Mouse (Mus musculus): ENCODE results near the gene Smagp. TPM values are rescaled to one million over a fixed set of nuclear protein-coding genes. Genes with fewer than 3 reads are reported as not detected.

The Smagp gene
- 16.2 and 16.9 TPM in 2 replicates for polyA plus RNA-seq (2016; fragmentation: Nextera tagmentation; extraction: Ambion mirVana)

GRCm38 (mm10) chr15:100636700-100637501, at the start of gene Smagp:
TSS of gene Smagp (minus strand) at chr15:100636940.
- no peak for DNase-seq (ENCODE audit: low spot score)
- H3K4me3 ChIP-seq = peak within 1 kb of the TSS; percentile 73
- H3K27ac ChIP-seq = peak within 1 kb of the TSS; percentile 82
- no peaks in the 10 kb centered on the region for H3K9me3 ChIP-seq
- no peaks in the 10 kb centered on the region for H3K36me3 ChIP-seq
- H3K4me1 ChIP-seq = peaks cover 52% of the 10 kb centered on the region
- peaks cover 55% of the 10 kb centered on the region for H3K27me3 ChIP-seq (ENCODE audit: insufficient read depth, poor library complexity, severe bottlenecking)
- under 1% methylated on average over 77 of the region's 77 CpGs for WGBS

- 0 out of 2 replicates have a peak, but pooled peaks cover 14% of the 10 kb centered on the region for H3K27me3 ChIP-seq (ENCODE audit: insufficient read depth, poor library complexity, severe bottlenecking)
- peaks cover 8% of the 10 kb centered on the region; the same call in 1 of the 2 replicates for H3K9me3 ChIP-seq
- peaks cover 2% of the 10 kb centered on the region; the same call in 1 of the 2 replicates for H3K36me3 ChIP-seq
- 83% methylated on average over 6 of the region's 6 CpGs for WGBS
- peaks cover 20% of the 10 kb centered on the region for H3K4me1 ChIP-seq
- H3K27ac ChIP-seq = no peak overlapping the region
- DNase-seq (ENCODE audit: low spot score) = no peak
- no peak overlapping the region for H3K4me3 ChIP-seq
Measured at GRCm38 (mm10) chr15:100686434-100686833, 49.7 kb upstream of the Smagp start.

GRCm38 (mm10) chr15:100685849-100686248, 49.1 kb upstream of the Smagp start:
- Histone ChIP-seq H3K9me3 (peaks cover 7% of the 10 kb centered on the region; the same call in 1 of the 2 replicates), H3K4me1 (peaks cover 25% of the 10 kb centered on the region), H3K27me3 (ENCODE audit: insufficient read depth, poor library complexity, severe bottlenecking) (0 out of 2 replicates have a peak, but pooled peaks cover 14% of the 10 kb centered on the region), H3K36me3 (peaks cover 2% of the 10 kb centered on the region; the same call in 1 of the 2 replicates), H3K4me3 (no peak overlapping the region), H3K27ac (no peak overlapping the region)
- 78% methylated on average over 8 of the region's 8 CpGs for WGBS
- no peak for DNase-seq (ENCODE audit: low spot score)

GRCm38 (mm10) chr15:100685255-100685654, 48.5 kb upstream of the Smagp start:
- DNase-seq (ENCODE audit: low spot score) = no peak
- 0 out of 2 replicates have a peak, but pooled peaks cover 14% of the 10 kb centered on the region for H3K27me3 ChIP-seq (ENCODE audit: insufficient read depth, poor library complexity, severe bottlenecking)
- 22% methylated on average over 13 of the region's 13 CpGs for WGBS
- H3K4me3 ChIP-seq = no peak overlapping the region
- H3K36me3 ChIP-seq = peaks cover under 1% of the 10 kb centered on the region; the same call in 1 of the 2 replicates
- peaks cover 31% of the 10 kb centered on the region for H3K4me1 ChIP-seq
- peaks cover under 1% of the 10 kb centered on the region; the same call in 1 of the 2 replicates for H3K9me3 ChIP-seq
- no peak overlapping the region for H3K27ac ChIP-seq

- Histone ChIP-seq H3K27ac (no peak overlapping the region), H3K27me3 (ENCODE audit: insufficient read depth, poor library complexity, severe bottlenecking) (0 out of 2 replicates have a peak, but pooled peaks cover 14% of the 10 kb centered on the region), H3K4me3 (no peak overlapping the region), H3K9me3 (no peaks in the 10 kb centered on the region), H3K4me1 (peaks cover 33% of the 10 kb centered on the region), H3K36me3 (no peaks in the 10 kb centered on the region)
- no peak for DNase-seq (ENCODE audit: low spot score)
- 54% methylated on average over 10 of the region's 10 CpGs for WGBS
Measured at GRCm38 (mm10) chr15:100684450-100684849, 47.7 kb upstream of the Smagp start.

- Histone ChIP-seq H3K27ac (no peak overlapping the region), H3K27me3 (ENCODE audit: insufficient read depth, poor library complexity, severe bottlenecking) (0 out of 2 replicates have a peak, but pooled peaks cover 14% of the 10 kb centered on the region), H3K36me3 (no peaks in the 10 kb centered on the region), H3K4me1 (peaks cover 33% of the 10 kb centered on the region), H3K4me3 (no peak overlapping the region), H3K9me3 (no peaks in the 10 kb centered on the region)
- DNase-seq (ENCODE audit: low spot score) = peak; percentile 89
- 44% methylated on average over 2 of the region's 2 CpGs for WGBS
Measured at GRCm38 (mm10) chr15:100683041-100683440, 46.3 kb upstream of the Smagp start.

- peaks cover 25% of the 10 kb centered on the region for H3K4me1 ChIP-seq
- no peak for DNase-seq (ENCODE audit: low spot score)
- H3K4me3 ChIP-seq = no peak overlapping the region
- no peaks in the 10 kb centered on the region for H3K36me3 ChIP-seq
- 52% methylated on average over 7 of the region's 7 CpGs for WGBS
- H3K27me3 ChIP-seq (ENCODE audit: insufficient read depth, poor library complexity, severe bottlenecking) = 0 out of 2 replicates have a peak, but pooled peaks cover 14% of the 10 kb centered on the region
- no peaks in the 10 kb centered on the region for H3K9me3 ChIP-seq
- no peak overlapping the region for H3K27ac ChIP-seq
Measured at GRCm38 (mm10) chr15:100681770-100682169, 45.0 kb upstream of the Smagp start.

GRCm38 (mm10) chr15:100680381-100680780, 43.6 kb upstream of the Smagp start:
- Histone ChIP-seq H3K27ac (peak overlapping the region; percentile 36; the same call in 1 of the 2 replicates), H3K9me3 (no peaks in the 10 kb centered on the region), H3K27me3 (ENCODE audit: insufficient read depth, poor library complexity, severe bottlenecking) (0 out of 2 replicates have a peak, but pooled peaks cover 13% of the 10 kb centered on the region), H3K4me1 (peaks cover 25% of the 10 kb centered on the region), H3K4me3 (no peak overlapping the region), H3K36me3 (no peaks in the 10 kb centered on the region)
- DNase-seq (ENCODE audit: low spot score) = no peak
- WGBS = 42% methylated on average over 3 of the region's 3 CpGs

- Histone ChIP-seq H3K27me3 (ENCODE audit: insufficient read depth, poor library complexity, severe bottlenecking) (no peaks in the 10 kb centered on the region), H3K36me3 (no peaks in the 10 kb centered on the region), H3K4me1 (peaks cover 35% of the 10 kb centered on the region), H3K4me3 (no peak overlapping the region), H3K9me3 (no peaks in the 10 kb centered on the region), H3K27ac (no peak overlapping the region)
- no peak for DNase-seq (ENCODE audit: low spot score)
- 90% methylated on average over 14 of the region's 14 CpGs for WGBS
Measured at GRCm38 (mm10) chr15:100679005-100679404, 42.3 kb upstream of the Smagp start.

GRCm38 (mm10) chr15:100678581-100678980, 41.8 kb upstream of the Smagp start:
- Histone ChIP-seq H3K9me3 (no peaks in the 10 kb centered on the region), H3K27me3 (ENCODE audit: insufficient read depth, poor library complexity, severe bottlenecking) (no peaks in the 10 kb centered on the region), H3K27ac (no peak overlapping the region), H3K4me1 (peaks cover 39% of the 10 kb centered on the region), H3K4me3 (no peak overlapping the region), H3K36me3 (no peaks in the 10 kb centered on the region)
- no peak for DNase-seq (ENCODE audit: low spot score)
- 74% methylated on average over 12 of the region's 12 CpGs for WGBS

GRCm38 (mm10) chr15:100677675-100678074, 40.9 kb upstream of the Smagp start:
- WGBS = 90% methylated on average over 8 of the region's 8 CpGs
- H3K36me3 ChIP-seq = no peaks in the 10 kb centered on the region
- H3K4me1 ChIP-seq = peaks cover 41% of the 10 kb centered on the region
- DNase-seq (ENCODE audit: low spot score) = no peak
- H3K4me3 ChIP-seq = no peak overlapping the region
- H3K27me3 ChIP-seq (ENCODE audit: insufficient read depth, poor library complexity, severe bottlenecking) = no peaks in the 10 kb centered on the region
- H3K27ac ChIP-seq = no peak overlapping the region
- no peaks in the 10 kb centered on the region for H3K9me3 ChIP-seq

- Histone ChIP-seq H3K4me1 (peaks cover 38% of the 10 kb centered on the region), H3K4me3 (no peak overlapping the region), H3K36me3 (no peaks in the 10 kb centered on the region), H3K27ac (no peak overlapping the region), H3K9me3 (no peaks in the 10 kb centered on the region), H3K27me3 (ENCODE audit: insufficient read depth, poor library complexity, severe bottlenecking) (no peaks in the 10 kb centered on the region)
- WGBS = 86% methylated on average over 1 of the region's 1 CpGs
- no peak for DNase-seq (ENCODE audit: low spot score)
Measured at GRCm38 (mm10) chr15:100676521-100676920, 39.8 kb upstream of the Smagp start.

- H3K9me3 ChIP-seq = no peaks in the 10 kb centered on the region
- peaks cover 28% of the 10 kb centered on the region for H3K4me1 ChIP-seq
- no peak overlapping the region for H3K27ac ChIP-seq
- H3K4me3 ChIP-seq = no peak overlapping the region
- WGBS = 48% methylated on average over 3 of the region's 3 CpGs
- no peaks in the 10 kb centered on the region for H3K27me3 ChIP-seq (ENCODE audit: insufficient read depth, poor library complexity, severe bottlenecking)
- no peak for DNase-seq (ENCODE audit: low spot score)
- no peaks in the 10 kb centered on the region for H3K36me3 ChIP-seq
Measured at GRCm38 (mm10) chr15:100675486-100675885, 38.7 kb upstream of the Smagp start.

Measured in heart, embryonic 10.5 days (tissue).